Mouse (Mus musculus): ENCODE measurements at regions not wholly inside any gene's neighbourhood (a gene's known extent, or its start where the extent isn't known, plus 50 kb on each side); places are given as distances from the start of the nearest gene placed in this dataset.

DNA sequence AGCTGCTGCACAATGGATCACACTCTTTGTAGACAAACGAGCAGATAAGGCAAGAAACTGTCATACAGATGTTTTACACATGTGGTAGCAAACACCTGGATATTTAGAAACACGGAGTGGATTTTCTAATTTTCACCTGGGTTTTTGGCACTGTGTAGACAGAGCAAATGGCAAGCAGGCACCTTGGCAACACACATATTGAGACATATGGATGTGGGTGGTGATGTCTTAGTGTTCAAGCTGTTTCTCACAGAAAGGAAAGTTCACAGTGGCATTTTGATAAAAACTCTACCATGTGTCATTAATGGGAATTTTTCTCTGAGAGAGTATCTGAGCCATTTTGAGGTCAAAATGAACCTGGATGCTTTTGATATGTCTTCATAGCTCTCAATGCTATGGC, 417.9 kb upstream of the Megf9 start:
- DNase-seq (ENCODE audit: low spot score in 2 of 2): peak; percentile 20 to 35

DNA sequence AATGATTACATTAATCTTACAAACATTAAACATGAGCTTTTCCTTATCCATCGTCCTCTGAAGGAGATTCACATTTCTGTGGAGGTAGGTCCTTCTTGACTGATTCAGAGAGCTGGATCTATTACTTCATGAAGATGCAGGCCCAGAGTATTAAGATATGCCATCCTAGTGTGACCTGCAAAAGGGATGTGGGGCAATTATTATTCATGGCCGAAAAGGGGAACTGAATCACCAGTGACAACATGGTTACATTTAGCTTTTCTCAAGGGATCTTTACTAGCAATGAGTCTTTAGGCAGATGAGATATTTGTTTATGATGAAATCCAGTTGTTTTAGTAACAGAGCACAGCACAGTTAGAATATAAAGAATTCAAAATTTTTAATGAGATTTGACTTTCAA, 405.4 kb upstream of the Megf9 start:
- no peak for DNase-seq (ENCODE audit: low spot score in 2 of 2)

GRCm38 (mm10) chr4:70934140-70934539, 399.3 kb upstream of the Megf9 start:
- DNase-seq (ENCODE audit: low spot score in 2 of 2): no peak

- DNase-seq (ENCODE audit: low spot score in 2 of 2): no peak
Observed at GRCm38 (mm10) chr4:70921972-70922692, 387.3 kb upstream of the Megf9 start.

DNA sequence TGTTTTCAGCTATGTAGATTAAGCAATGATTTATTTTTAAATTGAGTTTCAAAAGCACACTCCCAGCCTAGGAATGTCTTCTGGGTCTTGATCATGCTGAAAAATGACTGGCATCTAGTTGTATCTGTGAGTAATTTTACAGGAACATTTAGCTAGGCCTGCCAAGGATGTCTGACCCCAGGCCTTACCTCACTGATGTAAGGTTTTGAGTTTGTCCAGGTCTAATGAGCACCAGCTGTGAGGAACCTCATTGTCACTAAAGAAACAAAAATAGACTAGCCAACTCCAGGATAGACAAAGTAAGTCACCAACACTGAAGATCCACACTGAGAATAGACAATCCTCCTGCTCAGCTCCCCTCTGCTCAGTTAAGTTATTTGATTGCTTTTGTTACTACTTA, 379.8 kb upstream of the Megf9 start:
- no peak for DNase-seq (ENCODE audit: low spot score in 2 of 2)

GRCm38 (mm10) chr4:70906771-70907749, 372.3 kb upstream of the Megf9 start:
- no peak for DNase-seq (ENCODE audit: low spot score in 2 of 2)
